Mouse (Mus musculus) heart, adult 2 months (tissue): ENCODE results near the gene Sema3d. TPM values are rescaled to one million over a fixed set of nuclear protein-coding genes. Genes with fewer than 3 reads are reported as not detected.

Experiments
- DNase-seq, 2 experiments: peaks; one replicate each; pipeline ENCODE4 v3.0.0; 2021
- H3K27ac ChIP-seq: fragments of 200-600 bp; 2 replicates; pipeline ENCODE4 v1.8.1; 2022
- H3K27me3 ChIP-seq: fragments of 200-500 bp; 2 replicates; pipeline ENCODE4 v1.6.1; 2012; ENCODE audit warnings: mild to moderate bottlenecking, low read length, inconsistent platforms, mixed read lengths; ENCODE audit not compliant: control insufficient read depth, insufficient read depth
- H3K36me3 ChIP-seq: fragments of 200-500 bp; 2 replicates; pipeline ENCODE4 v1.6.1; 2012; ENCODE audit warnings: low read length, inconsistent platforms; ENCODE audit not compliant: control insufficient read depth, insufficient read depth
- H3K4me1 ChIP-seq: fragments of 200-500 bp; 2 replicates; pipeline ENCODE4 v1.6.1; 2011; ENCODE audit warnings: low read length; ENCODE audit not compliant: control insufficient read depth, insufficient read depth
- H3K4me3 ChIP-seq: fragments of 200-600 bp; 2 replicates; pipeline ENCODE4 v1.8.1; 2022
- H3K79me2 ChIP-seq: fragments of 200-500 bp; replicated peaks from 2 replicates; pipeline ENCODE4 v1.6.1; 2012; ENCODE audit warnings: mild to moderate bottlenecking, inconsistent platforms, low read length, moderate library complexity, mixed read lengths; ENCODE audit not compliant: control insufficient read depth, insufficient read depth
- H3K9ac ChIP-seq: fragments of 200-500 bp; 2 replicates; pipeline ENCODE4 v1.6.1; 2012; ENCODE audit warnings: low read depth, mild to moderate bottlenecking, control low read depth, inconsistent platforms, low read length, mixed read lengths
- CTCF ChIP-seq: fragments of 200-600 bp; IDR thresholded peaks from 2 replicates; pipeline ENCODE4 v1.8.1; 2022; ENCODE audit warnings: antibody characterized with exemption, mild to moderate bottlenecking, moderate library complexity
- EP300 ChIP-seq: fragments of 200-500 bp; IDR thresholded peaks from 2 replicates; pipeline ENCODE4 v1.6.1; 2011; ENCODE audit warnings: low read depth, low read length, control low read depth; ENCODE audit not compliant: insufficient read depth
- POLR2A ChIP-seq: fragments of 200-500 bp; IDR thresholded peaks from 2 replicates; pipeline ENCODE4 v1.6.1; 2011; ENCODE audit warnings: mild to moderate bottlenecking, low read depth, low read length, control low read depth; ENCODE audit not compliant: insufficient read depth
- WGBS: fragments of 180-500 bp; shearing (Covaris S2); methylation state at CpG from one replicate; pipeline ENCODE4 v1.1.7; 2018; 5-methylcytosine and 5-hydroxymethylcytosine counted together
- intact Hi-C: fragments of 180-260 bp; cut with DNase I; formaldehyde crosslinking; loops from one replicate; pipeline ENCODE4 v1.15.1; 2025
- polyA plus RNA-seq: library from polyadenylated mRNA; depleted of rRNA; stranded (reverse); fragments of >200 nt; gene quantifications from 2 replicates; pipeline ENCODE4 v1.2.3, GENCODE M21; 2012
- total RNA-seq, 2 experiments: library from RNA; stranded (reverse); gene quantifications; 2 replicates each; pipeline ENCODE4 v1.2.3; 2021

Gene Sema3d
- total and polyA plus RNA-seq, 3 experiments, result 1.4 to 4.5 (median 3.5) TPM

DNA sequence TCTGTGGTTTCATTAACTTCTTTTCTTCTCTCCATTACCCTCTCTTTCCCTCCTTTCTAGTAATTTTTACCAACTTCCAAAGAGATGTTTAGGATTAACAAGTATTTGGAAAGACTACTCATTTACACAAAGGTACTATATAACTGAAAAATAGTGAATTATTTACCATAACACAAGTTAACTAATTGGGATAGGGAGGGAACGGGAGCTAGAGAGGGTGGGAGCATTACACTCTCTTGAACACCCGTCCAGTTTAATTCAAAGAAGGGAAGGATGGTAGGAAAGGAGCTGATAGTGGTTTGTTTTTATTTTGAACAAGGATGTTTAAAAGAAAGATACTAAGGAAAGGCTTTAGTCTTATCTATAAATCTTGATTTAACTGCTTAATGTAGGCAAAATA is 104.7 kb downstream of the Sema3d start:
- no peaks in the 10 kb centered on the region for H3K36me3 ChIP-seq

DNA sequence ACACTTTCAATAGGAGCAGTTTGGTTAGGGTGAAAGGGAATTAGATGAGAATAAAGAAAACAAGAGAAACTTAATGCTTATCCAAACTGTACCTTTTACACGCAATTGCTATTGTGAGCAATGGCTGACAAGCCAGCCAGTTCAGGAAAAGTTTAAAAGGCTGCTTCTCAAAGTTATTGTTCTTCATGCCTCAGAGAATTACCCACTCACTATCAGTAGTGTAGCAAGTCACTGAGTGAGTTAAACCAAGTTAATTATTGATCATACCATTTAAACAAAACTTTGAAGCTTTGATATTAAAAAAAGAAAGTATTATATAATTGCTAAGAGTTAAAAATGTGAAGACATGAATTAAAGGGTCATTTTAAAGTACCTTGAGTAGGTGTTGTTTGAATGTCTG is 108.5 kb downstream of the Sema3d start:
- H3K9ac ChIP-seq, result no peak overlapping the region
- no peak for DNase-seq
- H3K36me3 ChIP-seq, result no peaks in the 10 kb centered on the region
- TF ChIP-seq POLR2A (no peak), CTCF (no peak), EP300 (no peak)
- H3K4me1 ChIP-seq, result no peaks in the 10 kb centered on the region
- intact Hi-C loops, result no loop called here
- H3K27ac ChIP-seq, result no peak overlapping the region
- WGBS, result 80% methylated on average over 1 of the region's 1 CpGs
- H3K27me3 ChIP-seq, result no peaks in the 10 kb centered on the region
- no peaks in the 10 kb centered on the region for H3K79me2 ChIP-seq
- H3K4me3 ChIP-seq, result no peak overlapping the region

More for the DNA sequence above, 104.7 kb downstream of the Sema3d start:
- Histone ChIP-seq H3K4me1 (no peaks in the 10 kb centered on the region), H3K9ac (no peak overlapping the region), H3K27me3 (no peaks in the 10 kb centered on the region), H3K4me3 (no peak overlapping the region), H3K79me2 (no peaks in the 10 kb centered on the region), H3K27ac (no peak overlapping the region)
- no peak for DNase-seq
- intact Hi-C loops, result no loop called here
- 78% methylated on average over 2 of the region's 2 CpGs for whole genome bisulfite sequencing
- TF ChIP-seq POLR2A, result no peak
- TF ChIP-seq EP300, result no peak
- TF ChIP-seq CTCF, result no peak

DNA sequence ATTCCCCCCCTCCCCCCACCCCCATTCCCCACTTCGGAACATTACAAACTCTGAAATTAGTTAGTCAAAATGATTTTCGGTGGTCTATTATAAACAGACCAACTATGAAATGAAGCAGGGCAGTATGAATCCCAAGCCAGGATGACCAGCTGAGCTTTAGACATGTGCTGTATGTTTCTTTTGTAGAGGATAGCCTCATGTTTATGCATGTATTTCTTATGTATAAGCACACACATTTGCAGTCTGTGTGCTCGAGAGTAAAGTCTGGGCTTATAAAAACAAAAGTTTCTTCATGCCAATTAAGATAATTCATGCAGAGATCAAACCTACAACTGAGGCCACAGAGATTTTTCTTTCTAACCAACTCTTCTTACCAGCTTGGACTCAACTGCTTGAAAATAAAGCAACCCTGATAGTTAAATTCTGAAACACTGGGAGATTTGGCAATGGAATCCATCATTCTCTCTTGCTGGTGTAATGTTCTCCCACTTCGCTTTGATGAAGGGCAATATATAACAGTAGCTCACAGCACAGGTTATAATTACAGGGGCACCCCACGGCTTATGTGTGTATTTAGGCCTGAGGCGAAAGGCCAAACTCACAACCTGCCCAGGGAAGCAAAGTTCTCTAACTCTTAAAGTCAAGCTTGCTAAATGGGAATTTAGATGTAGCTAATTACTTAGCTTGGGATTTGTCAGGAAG is 115.2 kb downstream of the Sema3d start:
- intact Hi-C loops, result no loop called here
- TF ChIP-seq EP300, result no peak
- TF ChIP-seq CTCF, result no peak
- no peak for TF ChIP-seq POLR2A
- no peak for DNase-seq
- H3K4me1 ChIP-seq, result no peaks in the 10 kb centered on the region
- no peaks in the 10 kb centered on the region for H3K27me3 ChIP-seq
- no peak overlapping the region for H3K9ac ChIP-seq
- no peak overlapping the region for H3K4me3 ChIP-seq
- 92% methylated on average over 6 of the region's 6 CpGs for WGBS
- no peak overlapping the region for H3K27ac ChIP-seq
- no peaks in the 10 kb centered on the region for H3K79me2 ChIP-seq
- no peaks in the 10 kb centered on the region for H3K36me3 ChIP-seq

DNA sequence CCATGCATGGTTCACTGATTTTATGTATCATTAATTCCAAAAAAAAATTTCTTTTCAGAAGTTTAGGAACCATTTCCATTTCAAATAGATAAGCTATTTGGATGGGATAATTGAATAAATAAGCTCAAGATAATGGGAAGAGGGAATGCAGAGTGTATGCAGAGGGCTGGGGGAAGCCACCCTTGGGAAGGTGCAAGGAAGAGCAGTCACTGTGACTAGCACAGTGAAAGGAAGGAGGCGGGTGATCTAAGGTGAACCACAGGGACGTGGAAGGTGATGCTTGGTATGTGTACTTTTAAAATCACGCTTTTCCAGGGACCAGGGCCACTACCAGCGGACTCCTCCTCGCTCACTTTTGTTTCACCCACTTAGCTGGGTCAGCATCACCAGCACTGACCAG is 115.9 kb downstream of the Sema3d start:
- Histone ChIP-seq H3K27ac (no peak overlapping the region), H3K36me3 (no peaks in the 10 kb centered on the region), H3K9ac (no peak overlapping the region), H3K4me3 (no peak overlapping the region), H3K4me1 (no peaks in the 10 kb centered on the region), H3K79me2 (no peaks in the 10 kb centered on the region), H3K27me3 (no peaks in the 10 kb centered on the region)
- no peak for TF ChIP-seq POLR2A
- no peak for TF ChIP-seq EP300
- TF ChIP-seq CTCF, result no peak
- 88% methylated on average over 5 of the region's 5 CpGs for WGBS
- intact Hi-C loops, result no loop called here
- DNase-seq, result no peak

DNA sequence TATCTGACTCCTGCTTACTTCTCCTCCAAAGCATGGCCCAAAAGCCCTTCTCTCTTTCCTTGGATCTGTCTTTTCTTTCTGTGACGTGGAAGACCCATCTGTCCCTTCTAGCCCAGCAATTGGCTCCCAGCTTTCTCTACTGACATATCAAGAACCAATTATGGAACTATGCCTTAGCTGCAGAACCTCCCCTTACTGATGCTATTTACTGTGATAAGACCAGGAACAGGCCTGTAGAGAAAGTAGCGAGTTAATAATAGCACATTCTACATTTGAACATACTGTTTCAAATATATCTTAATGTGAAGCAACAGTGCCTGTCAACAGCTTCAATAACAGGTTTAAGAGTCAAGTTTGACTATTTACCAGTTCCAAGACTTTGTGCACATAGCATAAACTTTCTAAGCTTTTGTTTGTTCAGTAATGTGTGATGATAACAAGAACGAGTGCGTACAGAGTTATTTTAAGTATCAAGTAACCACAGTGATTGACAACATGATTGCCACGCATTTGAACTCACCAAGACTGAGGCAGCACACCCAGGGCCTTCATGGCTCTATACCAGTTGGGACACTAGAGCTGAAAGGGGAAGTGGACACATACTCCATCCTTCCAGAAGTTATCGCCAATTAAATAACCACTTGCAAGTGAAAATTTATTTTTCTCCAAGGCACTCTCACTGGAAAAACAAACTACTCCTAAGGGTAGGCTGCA is 116.8 kb downstream of the Sema3d start:
- whole genome bisulfite sequencing, result 46% methylated on average over 6 of the region's 6 CpGs
- Histone ChIP-seq H3K4me1 (no peaks in the 10 kb centered on the region), H3K4me3 (no peak overlapping the region), H3K27ac (no peak overlapping the region), H3K79me2 (no peaks in the 10 kb centered on the region), H3K9ac (no peak overlapping the region), H3K27me3 (no peaks in the 10 kb centered on the region), H3K36me3 (no peaks in the 10 kb centered on the region)
- no peak for DNase-seq
- intact Hi-C loops, result no loop called here
- no peak for TF ChIP-seq EP300
- no peak for TF ChIP-seq CTCF
- TF ChIP-seq POLR2A, result no peak

DNA sequence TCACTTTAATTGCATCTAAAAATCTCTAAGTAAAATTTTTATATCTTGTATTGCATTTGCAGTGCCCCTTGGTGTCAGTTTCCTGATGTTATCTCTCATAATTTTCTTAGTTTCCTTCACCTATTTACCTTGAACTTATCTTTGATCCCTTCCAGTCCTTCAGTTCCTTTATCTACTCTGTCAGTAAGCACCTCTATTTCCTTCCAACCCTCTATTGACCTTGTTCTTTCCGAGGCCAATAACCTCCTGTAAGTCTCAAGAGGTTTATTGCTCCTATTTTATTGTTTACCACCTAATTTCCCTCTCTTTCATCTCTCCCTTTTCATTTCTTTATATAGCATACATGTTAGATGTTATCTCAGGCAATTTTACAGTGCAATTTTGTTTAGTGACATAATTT is 129.3 kb downstream of the Sema3d start:
- H3K36me3 ChIP-seq, result no peaks in the 10 kb centered on the region; the same call in 1 of the 2 replicates
- H3K27me3 ChIP-seq, result no peaks in the 10 kb centered on the region
- H3K4me1 ChIP-seq, result peaks cover 3% of the 10 kb centered on the region
- H3K27ac ChIP-seq, result no peak overlapping the region
- intact Hi-C loops, result no loop called here
- WGBS, result 17% methylated on average over 1 of the region's 1 CpGs
- no peak for DNase-seq
- TF ChIP-seq CTCF (no peak), EP300 (no peak), POLR2A (no peak)
- no peak overlapping the region for H3K9ac ChIP-seq
- no peak overlapping the region for H3K4me3 ChIP-seq
- H3K79me2 ChIP-seq, result no peaks in the 10 kb centered on the region
